Mouse (Mus musculus) bone marrow macrophage, adult 2 months (primary cell): ENCODE results near the gene Cry2.

ENCODE experiments used
- CTCF ChIP-seq: IDR thresholded peaks from 2 replicates; pipeline ENCODE4 v1.5.1; 2012; ENCODE audit warnings: low read depth, mild to moderate bottlenecking, low read length, moderate library complexity
- POLR2A ChIP-seq: IDR thresholded peaks from 2 replicates; pipeline ENCODE4 v1.6.1; 2012; ENCODE audit warnings: mild to moderate bottlenecking, low read depth, low read length, borderline replicate concordance

DNA sequence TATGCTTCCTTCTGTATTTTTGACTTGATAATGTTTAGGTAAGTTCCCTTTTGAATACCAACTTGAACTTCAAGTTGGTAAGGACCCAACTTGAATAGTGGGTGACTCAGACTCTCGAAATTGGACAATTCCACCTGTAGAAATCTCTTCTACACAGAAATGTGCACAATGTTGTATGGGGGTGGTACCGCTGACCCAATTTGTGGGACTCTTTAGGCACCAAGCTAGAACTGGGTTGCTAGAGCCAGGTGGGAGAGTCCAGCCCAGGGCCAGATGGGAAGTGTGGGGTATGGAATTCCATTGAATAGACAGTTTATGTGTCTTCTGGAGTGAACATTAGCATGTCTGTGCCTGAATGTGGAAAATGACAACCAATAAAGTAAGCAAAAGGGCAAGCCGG, 38.3 kb downstream of the Cry2 start:
- no peak for TF ChIP-seq POLR2A
- no peak for TF ChIP-seq CTCF
